Mouse (Mus musculus) lung, embryonic 14.5 days (tissue): ENCODE results near the gene Mast3. TPM values are rescaled to one million over a fixed set of nuclear protein-coding genes. Genes with fewer than 3 reads are reported as not detected.

ENCODE experiments used
- ATAC-seq: fragments of 200-750 bp; cut with Nextera tagmentation; 2 replicates; pipeline ENCODE4 v1.8.0; 2017; ENCODE audit warnings: mild to moderate bottlenecking, moderate TSS enrichment, moderate library complexity; ENCODE audit not compliant: insufficient read depth
- DNase-seq: peaks from one replicate; pipeline ENCODE4 v3.0.0-alpha.2; 2015
- H3K27ac ChIP-seq: fragments of 300-500 bp; sonication (generic); 2 replicates; pipeline ENCODE4 v1.5.1; 2014; ENCODE audit warnings: low read depth, mild to moderate bottlenecking, moderate library complexity
- H3K27me3 ChIP-seq: fragments of 300-500 bp; sonication (generic); 2 replicates; pipeline ENCODE4 v1.6.1; 2014; ENCODE audit warnings: low read length, control low read depth; ENCODE audit not compliant: insufficient read depth
- H3K36me3 ChIP-seq: fragments of 300-500 bp; sonication (generic); 2 replicates; pipeline ENCODE4 v1.6.1; 2014; ENCODE audit warnings: control low read depth; ENCODE audit not compliant: insufficient read depth
- H3K4me1 ChIP-seq: fragments of 300-500 bp; sonication (generic); 2 replicates; pipeline ENCODE4 v1.6.1; 2014; ENCODE audit warnings: antibody characterized with exemption, control low read depth; ENCODE audit not compliant: insufficient read depth
- H3K4me2 ChIP-seq: fragments of 300-500 bp; sonication (generic); 2 replicates; pipeline ENCODE4 v1.6.1; 2014; ENCODE audit warnings: mild to moderate bottlenecking
- H3K4me3 ChIP-seq: fragments of 300-500 bp; sonication (generic); 2 replicates; pipeline ENCODE4 v1.5.1; 2014; ENCODE audit warnings: low read depth, low read length
- H3K9ac ChIP-seq: fragments of 300-500 bp; sonication (generic); 2 replicates; pipeline ENCODE4 v1.6.1; 2014
- H3K9me3 ChIP-seq: fragments of 300-500 bp; sonication (generic); 2 replicates; pipeline ENCODE4 v1.6.1; 2016; ENCODE audit warnings: low read depth, low read length, control low read depth
- CTCF ChIP-seq: IDR thresholded peaks from 2 replicates; pipeline ENCODE4 v1.5.1; 2016; ENCODE audit warnings: antibody characterized with exemption, low read depth
- WGBS: fragments of 180-500 bp; shearing (Covaris S2); extraction: QIAGEN DNeasy Blood & Tissue Kit; methylation state at CpG from one replicate; pipeline ENCODE4 v1.1.7; 2014; 5-methylcytosine and 5-hydroxymethylcytosine counted together
- polyA plus RNA-seq: library from polyadenylated mRNA; unstranded; fragments of >200 nt; fragmentation: Nextera tagmentation; extraction: Ambion mirVana; gene quantifications from 2 replicates; pipeline ENCODE4 v1.2.1, GENCODE M21; 2014

The Mast3 gene
- polyA plus RNA-seq, 1 experiment from 2014 or later: 18.0 TPM

GRCm38 (mm10) chr8:70743656-70744590, 60.9 kb downstream of the Mast3 start:
- Histone ChIP-seq H3K27ac (no peak overlapping the region), H3K4me3 (peak overlapping the region; percentile 28), H3K4me1 (no peaks in the 10 kb centered on the region), H3K36me3 (no peaks in the 10 kb centered on the region), H3K9ac (no peak overlapping the region; the same call in 1 of the 2 replicates), H3K27me3 (peaks cover 79% of the 10 kb centered on the region), H3K4me2 (peak overlapping the region; percentile 58), H3K9me3 (no peaks in the 10 kb centered on the region)
- TF ChIP-seq CTCF: no peak
- ATAC-seq: peak; percentile 27; the same call in 1 of the 2 replicates
- WGBS: 5% methylated on average over 48 of the region's 48 CpGs
- DNase-seq: peak; percentile 61

GRCm38 (mm10) chr8:70742981-70743655, 61.7 kb downstream of the Mast3 start:
- 4% methylated on average over 38 of the region's 38 CpGs for WGBS

GRCm38 (mm10) chr8:70742176-70742575, 62.7 kb downstream of the Mast3 start:
- Histone ChIP-seq H3K27me3 (peaks cover 64% of the 10 kb centered on the region), H3K9ac (no peak overlapping the region), H3K9me3 (no peaks in the 10 kb centered on the region), H3K4me2 (no peak overlapping the region), H3K4me1 (no peaks in the 10 kb centered on the region), H3K4me3 (no peak overlapping the region), H3K36me3 (no peaks in the 10 kb centered on the region), H3K27ac (no peak overlapping the region)
- 54% methylated on average over 11 of the region's 11 CpGs for WGBS
- no peak for TF ChIP-seq CTCF
- DNase-seq: no peak
- no peak for ATAC-seq

More at GRCm38 (mm10) chr8:70742981-70743655, 61.7 kb downstream of the Mast3 start:
- Histone ChIP-seq H3K9ac (no peak overlapping the region), H3K27ac (no peak overlapping the region), H3K9me3 (no peaks in the 10 kb centered on the region), H3K4me3 (peak overlapping the region; percentile 28), H3K36me3 (no peaks in the 10 kb centered on the region), H3K27me3 (peaks cover 72% of the 10 kb centered on the region), H3K4me1 (no peaks in the 10 kb centered on the region), H3K4me2 (peak overlapping the region; percentile 58)
- DNase-seq: peak; percentile 21
- no peak for TF ChIP-seq CTCF
- ATAC-seq: no peak

- no peak for TF ChIP-seq CTCF
- no peak for DNase-seq
- 57% methylated on average over 5 of the region's 5 CpGs for WGBS
- Histone ChIP-seq H3K4me1 (no peaks in the 10 kb centered on the region), H3K27me3 (peaks cover 58% of the 10 kb centered on the region), H3K9me3 (no peaks in the 10 kb centered on the region), H3K4me3 (no peak overlapping the region), H3K9ac (no peak overlapping the region), H3K4me2 (no peak overlapping the region), H3K27ac (no peak overlapping the region), H3K36me3 (no peaks in the 10 kb centered on the region)
- no peak for ATAC-seq
Measured at GRCm38 (mm10) chr8:70741661-70742060, 63.2 kb downstream of the Mast3 start.

GRCm38 (mm10) chr8:70738211-70738610, 66.6 kb downstream of the Mast3 start:
- ATAC-seq: no peak
- H3K27me3 ChIP-seq: peaks cover 24% of the 10 kb centered on the region
- H3K4me3 ChIP-seq: no peak overlapping the region
- H3K9me3 ChIP-seq: no peaks in the 10 kb centered on the region
- no peak overlapping the region for H3K4me2 ChIP-seq
- H3K36me3 ChIP-seq: no peaks in the 10 kb centered on the region
- H3K4me1 ChIP-seq: no peaks in the 10 kb centered on the region
- no peak for TF ChIP-seq CTCF
- DNase-seq: no peak
- 37% methylated on average over 3 of the region's 3 CpGs for WGBS
- no peak overlapping the region for H3K27ac ChIP-seq
- H3K9ac ChIP-seq: no peak overlapping the region

- Histone ChIP-seq H3K4me3 (no peak overlapping the region), H3K9ac (no peak overlapping the region), H3K9me3 (no peaks in the 10 kb centered on the region), H3K4me1 (no peaks in the 10 kb centered on the region), H3K27ac (no peak overlapping the region), H3K4me2 (no peak overlapping the region), H3K27me3 (peaks cover 19% of the 10 kb centered on the region), H3K36me3 (no peaks in the 10 kb centered on the region)
- DNase-seq (no peak), ATAC-seq (no peak)
- WGBS: 48% methylated on average over 5 of the region's 5 CpGs
- TF ChIP-seq CTCF: no peak
Measured at GRCm38 (mm10) chr8:70737705-70738104, 67.1 kb downstream of the Mast3 start.

- ATAC-seq (no peak), DNase-seq (no peak)
- Histone ChIP-seq H3K4me1 (no peaks in the 10 kb centered on the region), H3K27me3 (peaks cover 33% of the 10 kb centered on the region), H3K9ac (no peak overlapping the region), H3K9me3 (no peaks in the 10 kb centered on the region), H3K27ac (no peak overlapping the region), H3K36me3 (no peaks in the 10 kb centered on the region), H3K4me3 (no peak overlapping the region), H3K4me2 (no peak overlapping the region)
- 77% methylated on average over 4 of the region's 4 CpGs for WGBS
- no peak for TF ChIP-seq CTCF
Measured at GRCm38 (mm10) chr8:70730956-70731355, 73.9 kb downstream of the Mast3 start.
